In genomic region chr15:103339166-103339960, GRCm38 (mm10) we compare ENCODE assay signal across 8 mouse cellular contexts. TPM values are rescaled to one million over a fixed set of nuclear protein-coding genes. Genes with fewer than 3 reads are reported as not detected.
DNase-seq lines count a peak whose midpoint lies in the region; ATAC-seq and TF ChIP-seq lines count a peak whose summit lies in the region.

No protein-coding gene starts in this region.

- H3K27ac ChIP-seq in heart, embryonic 13.5 days (replicated peaks), result no peak overlapping the region
- no peak overlapping the region for H3K27ac ChIP-seq in forebrain, postnatal 0 days (ENCODE audit: low read depth, low read length)
- no peak overlapping the region for H3K27ac ChIP-seq in liver, embryonic 14.5 days
- no peak overlapping the region for H3K27ac ChIP-seq in stomach, embryonic 16.5 days (ENCODE audit: low read length)

- no peak for TF ChIP-seq CTCF in G1E (IDR thresholded peaks at IDR 0.05; ENCODE audit: low read depth, low read length)
- no peak for TF ChIP-seq CTCF in forebrain, postnatal 0 days (IDR thresholded peaks at IDR 0.05; ENCODE audit: low read depth)
- no peak for TF ChIP-seq CTCF in liver, embryonic 14.5 days (IDR thresholded peaks at IDR 0.05; ENCODE audit: low read depth)

- 4% methylated on average over 26 of the region's 31 CpGs for WGBS in heart, embryonic 13.5 days
- 10% methylated on average over 25 of the region's 31 CpGs for WGBS in forebrain, postnatal 0 days
- under 1% methylated on average over 30 of the region's 31 CpGs for WGBS in liver, embryonic 14.5 days (ENCODE audit: insufficient replicate concordance)
- 9% methylated on average over 30 of the region's 31 CpGs for WGBS in stomach, embryonic 16.5 days

- peak overlapping the region; percentile 70 for H3K4me3 ChIP-seq in heart, embryonic 13.5 days
- H3K4me3 ChIP-seq in G1E (ENCODE audit: low read depth, low read length), result peak overlapping the region; percentile 82
- peak overlapping the region; percentile 72 for H3K4me3 ChIP-seq in forebrain, postnatal 0 days (ENCODE audit: low read depth, low read length)
- H3K4me3 ChIP-seq in liver, embryonic 14.5 days (ENCODE audit: insufficient read depth in 1 of 2, low read depth in 2 of 2, low read length in 2 of 2), result peak overlapping the region; percentile 62 to 75
- H3K4me3 ChIP-seq in stomach, embryonic 16.5 days (replicated peaks; ENCODE audit: low read length), result peak overlapping the region; percentile 61

- no peak for DNase-seq in heart, adult 8-10 months (ENCODE audit: low spot score)
- peak; percentile 88 for DNase-seq in G1E (ENCODE audit: low spot score)
- DNase-seq in forebrain, postnatal 0 days, result no peak
- peak in 1 of 3 experiments; percentile 32 for DNase-seq in liver, embryonic 14.5 days (ENCODE audit: low read depth in 3 of 3, low spot score in 3 of 3)
- no peak for DNase-seq in urinary bladder, postnatal 10 days (ENCODE audit: low spot score)
- DNase-seq in cerebellum, postnatal 14 days, result no peak

- no peaks in the 10 kb centered on the region for H3K9me3 ChIP-seq in heart, embryonic 13.5 days
- H3K9me3 ChIP-seq in G1E (replicated peaks), result no peaks in the 10 kb centered on the region
- H3K9me3 ChIP-seq in forebrain, postnatal 0 days (ENCODE audit: low read length), result no peaks in the 10 kb centered on the region
- H3K9me3 ChIP-seq in liver, embryonic 14.5 days (ENCODE audit: control insufficient read depth, low read length), result no peaks in the 10 kb centered on the region
- H3K9me3 ChIP-seq in stomach, embryonic 16.5 days (replicated peaks; ENCODE audit: control insufficient read depth, low read length), result no peaks in the 10 kb centered on the region

- peaks cover 60% of the 10 kb centered on the region for H3K27me3 ChIP-seq in heart, embryonic 13.5 days (replicated peaks)
- peaks cover 2% of the 10 kb centered on the region; the same call in 1 of the 2 replicates for H3K27me3 ChIP-seq in G1E (ENCODE audit: insufficient read depth, low read length)
- no peaks in the 10 kb centered on the region; the same call in 1 of the 2 replicates for H3K27me3 ChIP-seq in forebrain, postnatal 0 days (ENCODE audit: insufficient read depth, low read length)
- H3K27me3 ChIP-seq in liver, embryonic 14.5 days (ENCODE audit: control insufficient read depth, insufficient read depth, low read length), result no peaks in the 10 kb centered on the region; the same call in 1 of the 2 replicates
- peaks cover 7% of the 10 kb centered on the region; the same call in 1 of the 2 replicates for H3K27me3 ChIP-seq in stomach, embryonic 16.5 days (ENCODE audit: control insufficient read depth, insufficient read depth, low read length)

- H3K4me1 ChIP-seq in heart, embryonic 13.5 days, result peaks cover 38% of the 10 kb centered on the region
- H3K4me1 ChIP-seq in G1E (ENCODE audit: insufficient read depth, low read depth, low read length), result peaks cover 80% of the 10 kb centered on the region
- no peaks in the 10 kb centered on the region for H3K4me1 ChIP-seq in forebrain, postnatal 0 days (ENCODE audit: insufficient read depth)
- peaks cover 3 to 35% of the 10 kb centered on the region in 2 experiments for H3K4me1 ChIP-seq in liver, embryonic 14.5 days (replicated peaks; ENCODE audit: control insufficient read depth in 2 of 2, insufficient read depth in 2 of 2, low read length in 1 of 2)
- H3K4me1 ChIP-seq in stomach, embryonic 16.5 days (ENCODE audit: control insufficient read depth, insufficient read depth, low read length), result peaks cover 6% of the 10 kb centered on the region; the same call in 1 of the 2 replicates

- peak overlapping the region; percentile 77 for H3K9ac ChIP-seq in heart, embryonic 13.5 days
- H3K9ac ChIP-seq in forebrain, postnatal 0 days, result peak overlapping the region; percentile 75
- H3K9ac ChIP-seq in liver, embryonic 14.5 days (replicated peaks), result peak overlapping the region; percentile 36
- peak overlapping the region; percentile 73 for H3K9ac ChIP-seq in stomach, embryonic 16.5 days (ENCODE audit: low read length)

- TF ChIP-seq EP300 in liver, embryonic 14.5 days (IDR thresholded peaks at IDR 0.05; ENCODE audit: low read depth), result no peak

- peak overlapping the region; percentile 92 for H3K4me2 ChIP-seq in heart, embryonic 13.5 days
- H3K4me2 ChIP-seq in forebrain, postnatal 0 days (ENCODE audit: low read depth), result peak overlapping the region; percentile 83
- peak overlapping the region; percentile 94 for H3K4me2 ChIP-seq in liver, embryonic 14.5 days (ENCODE audit: low read depth)
- H3K4me2 ChIP-seq in stomach, embryonic 16.5 days (ENCODE audit: low read depth, low read length), result peak overlapping the region; percentile 94

- peaks cover 21% of the 10 kb centered on the region for H3K36me3 ChIP-seq in heart, embryonic 13.5 days
- H3K36me3 ChIP-seq in G1E (replicated peaks), result peaks cover 67% of the 10 kb centered on the region
- H3K36me3 ChIP-seq in forebrain, postnatal 0 days (ENCODE audit: insufficient read depth), result no peaks in the 10 kb centered on the region
- H3K36me3 ChIP-seq in liver, embryonic 14.5 days (replicated peaks; ENCODE audit: control insufficient read depth, insufficient read depth, low read depth), result no peaks in the 10 kb centered on the region
- H3K36me3 ChIP-seq in stomach, embryonic 16.5 days (ENCODE audit: control insufficient read depth, insufficient read depth, low read length), result no peaks in the 10 kb centered on the region

- no peak for ATAC-seq in heart, embryonic 13.5 days (ENCODE audit: extremely low read depth, insufficient number of reproducible peaks, low FRiP score, low TSS enrichment)
- ATAC-seq in G1E (ENCODE audit: extremely low read depth, insufficient number of reproducible peaks, low FRiP score, poor library complexity, severe bottlenecking), result peak; percentile 83
- peak; percentile 23 for ATAC-seq in forebrain, postnatal 0 days
- ATAC-seq in liver, embryonic 14.5 days (ENCODE audit: insufficient read depth), result peak; percentile 71
- ATAC-seq in stomach, embryonic 16.5 days (ENCODE audit: insufficient read depth, low FRiP score), result peak; percentile 20; the same call in 1 of the 2 replicates

RNA-seq across cellular contexts. Expression of gene Zfp385a, which starts 0.5 kb away (rescaled TPM):
- polyA plus RNA-seq in heart, embryonic 13.5 days (2015; fragmentation: Nextera tagmentation; extraction: Ambion mirVana), result 8.3 and 8.9 TPM in 2 replicates
- 1 to 10 TPM; 6.7 to 9.5 (median 8.8) TPM for total RNA-seq in heart, adult 8-10 months (2022)
- 74.3 and 92.9 TPM in 2 replicates for total RNA-seq in G1E (2014; fragmentation: Nextera tagmentation)
- 2.0 TPM in 2 replicates for total RNA-seq in G1E (2017)
- polyA plus RNA-seq in G1E (2012), result 483 and 546 TPM in 2 replicates
- 11.6 and 13.0 TPM in 2 replicates for total RNA-seq in forebrain, postnatal 0 days (2014; rRNA removed)
- 20.5 and 21.3 TPM in 2 replicates for polyA plus RNA-seq in forebrain, postnatal 0 days (2015; fragmentation: Nextera tagmentation; extraction: Ambion mirVana)
- polyA plus RNA-seq in liver, embryonic 14.5 days (2012; rRNA removed), result 4.9 and 5.6 TPM in 2 replicates
- polyA plus RNA-seq in liver, embryonic 14.5 days (2014; fragmentation: Nextera tagmentation; extraction: Ambion mirVana), result 4.7 and 6.2 TPM in 2 replicates
- polyA plus RNA-seq in stomach, embryonic 16.5 days (2015; fragmentation: Nextera tagmentation; extraction: Ambion mirVana), result 6.9 and 7.0 TPM in 2 replicates

RNA-seq across cellular contexts. Expression of gene Itga5, which starts 27.2 kb away (rescaled TPM):
- polyA plus RNA-seq in heart, embryonic 13.5 days (2015; fragmentation: Nextera tagmentation; extraction: Ambion mirVana), result 76.4 and 78.0 TPM in 2 replicates
- 10 to 100 TPM; 27.8 to 40.2 (median 33.7) TPM for total RNA-seq in heart, adult 8-10 months (2022)
- total RNA-seq in G1E (2014; fragmentation: Nextera tagmentation), result not detected in 2 replicates
- 0.11 and 0.17 TPM in 2 replicates for total RNA-seq in G1E (2017)
- 0.62 and 0.75 TPM in 2 replicates for polyA plus RNA-seq in G1E (2012)
- 2.2 and 3.2 TPM in 2 replicates for total RNA-seq in forebrain, postnatal 0 days (2014; rRNA removed)
- 2.9 and 3.5 TPM in 2 replicates for polyA plus RNA-seq in forebrain, postnatal 0 days (2015; fragmentation: Nextera tagmentation; extraction: Ambion mirVana)
- 8.4 and 9.3 TPM in 2 replicates for polyA plus RNA-seq in liver, embryonic 14.5 days (2012; rRNA removed)
- 9.9 and 12.5 TPM in 2 replicates for polyA plus RNA-seq in liver, embryonic 14.5 days (2014; fragmentation: Nextera tagmentation; extraction: Ambion mirVana)
- 58.9 and 59.0 TPM in 2 replicates for polyA plus RNA-seq in stomach, embryonic 16.5 days (2015; fragmentation: Nextera tagmentation; extraction: Ambion mirVana)

RNA-seq across cellular contexts. Expression of gene Gpr84, which starts 29.0 kb away (rescaled TPM):
- polyA plus RNA-seq in heart, embryonic 13.5 days (2015; fragmentation: Nextera tagmentation; extraction: Ambion mirVana), result 0.28 and 0.36 TPM in 2 replicates
- not detected for total RNA-seq in heart, adult 8-10 months (2022)
- not detected in 2 replicates for total RNA-seq in G1E (2014; fragmentation: Nextera tagmentation)
- not detected in 2 replicates for total RNA-seq in G1E (2017)
- not detected in 2 replicates for polyA plus RNA-seq in G1E (2012)
- 0.29 and 0.54 TPM in 2 replicates for total RNA-seq in forebrain, postnatal 0 days (2014; rRNA removed)
- polyA plus RNA-seq in forebrain, postnatal 0 days (2015; fragmentation: Nextera tagmentation; extraction: Ambion mirVana), result 0.31 and 0.33 TPM in 2 replicates
- 0.17 and 0.20 TPM in 2 replicates for polyA plus RNA-seq in liver, embryonic 14.5 days (2012; rRNA removed)
- 0.18 and 0.32 TPM in 2 replicates for polyA plus RNA-seq in liver, embryonic 14.5 days (2014; fragmentation: Nextera tagmentation; extraction: Ambion mirVana)
- 0.15 and 0.59 TPM in 2 replicates for polyA plus RNA-seq in stomach, embryonic 16.5 days (2015; fragmentation: Nextera tagmentation; extraction: Ambion mirVana)

Comparison
In these comparisons a context has a peak if more than half of its experiments do, and no peak if none do; other contexts are left out.
1. RNA of gene Zfp385a, which starts 0.5 kb away (polyA plus RNA-seq): 483 to 546 TPM in G1E; 20.5 to 21.3 TPM in forebrain, postnatal 0 days, 8.3 to 8.9 TPM in heart, embryonic 13.5 days, 6.9 to 7.0 TPM in stomach, embryonic 16.5 days and 4.7 to 6.2 TPM in liver, embryonic 14.5 days; every median in the first group is over 10 times any median in the second.
2. Peak in every context shown above with its lines, with median percentiles within 50 percentile points of each other: H3K4me2 ChIP-seq, H3K4me3 ChIP-seq and H3K9ac ChIP-seq.